Mouse (Mus musculus) effector memory CD4-positive, alpha-beta T cell, adult 5 months (primary cell): ENCODE results near the gene Zfp300. TPM values are rescaled to one million over a fixed set of nuclear protein-coding genes. Genes with fewer than 3 reads are reported as not detected.

Experiments used
- polyA plus RNA-seq: library from polyadenylated mRNA; unstranded; fragments of 100-300 nt; shearing (Covaris generic); gene quantifications from one replicate; pipeline ENCODE4 v1.2.1, GENCODE M21; 2017

Zfp300 gene
- 0.81 TPM for polyA plus RNA-seq

GRCm38 (mm10) chrX:21088983-21089866 lies at the start of gene Zfp300:
Gene Zfp300, minus strand, starts transcription at chrX:21089527.

GRCm38 (mm10) chrX:21115520-21115919 lies 26.2 kb upstream of the Zfp300 start, which contains the start of gene Ssxa1:
Gene Ssxa1, plus strand, starts transcription at chrX:21115820.

GRCm38 (mm10) chrX:21068106-21068505 lies 21.2 kb downstream of the Zfp300 start, which contains the start of gene Spaca5:
Gene Spaca5, plus strand, starts transcription at chrX:21068406.

GRCm38 (mm10) chrX:21061866-21062543 lies 27.3 kb downstream of the Zfp300 start, which contains the start of gene Zfp182:
Gene Zfp182, minus strand, starts transcription at chrX:21062316.

Other genes starting within 250 kb of the Zfp300 start
- not detected for gene Timp1, start 219.4 kb downstream of the Zfp300 start, polyA plus RNA-seq
- gene Syn1, start 168.5 kb downstream of the Zfp300 start, polyA plus RNA-seq, result 0.15 TPM
- 1.1 TPM for gene Cfp, start 158.0 kb downstream of the Zfp300 start, polyA plus RNA-seq
- 9.1 TPM for gene Elk1, start 138.9 kb downstream of the Zfp300 start, polyA plus RNA-seq
- 41.2 TPM for gene Uxt, start 127.5 kb downstream of the Zfp300 start, polyA plus RNA-seq
- gene Zfp182, start 27.2 kb downstream of the Zfp300 start, polyA plus RNA-seq, result 10.8 TPM
- not detected for gene Spaca5, start 21.1 kb downstream of the Zfp300 start, polyA plus RNA-seq
- gene Ssxa1, start 26.3 kb upstream of the Zfp300 start, polyA plus RNA-seq, result not detected
- gene Gm21876, start 86.1 kb upstream of the Zfp300 start, polyA plus RNA-seq, result not detected